13 mouse cellular contexts compared by ENCODE assay signal in genomic region chr14:55579511-55580496, GRCm38 (mm10). TPM values are rescaled to one million over a fixed set of nuclear protein-coding genes. Genes with fewer than 3 reads are reported as not detected.
A peak's percentile ranks its signal among the peaks of the same experiment; 100 is the strongest.
DNase-seq lines count a peak whose midpoint lies in the region; ATAC-seq and TF ChIP-seq lines count a peak whose summit lies in the region.
"Had no signal": no experiment of that assay in that cellular context is flagged by ENCODE, and none has a peak within 500 bp of the region (broad histone marks: within the 10 kb centered on the region; RNA-seq: fewer than 3 reads in every experiment).

No protein-coding gene starts in this region.

- no peak for DNase-seq in heart, postnatal 4 days
- no peak for DNase-seq in midbrain, embryonic 10.5 days (ENCODE audit: low spot score)
- DNase-seq in ZHBTc4 (ENCODE audit: low read depth, low spot score) = peak; percentile 44
- DNase-seq in adrenal gland, postnatal 36 days = no peak
- DNase-seq: adrenal gland, postnatal 25 days; kidney, postnatal 14 days; layer of hippocampus, postnatal 36 days; lung, postnatal 14 days had no signal

- ATAC-seq in heart, embryonic 12.5 days (ENCODE audit: insufficient number of reproducible peaks, low FRiP score) = no peak
- ATAC-seq in midbrain, embryonic 13.5 days = no peak

- no peaks in the 10 kb centered on the region for H3K27me3 ChIP-seq in heart, embryonic 12.5 days (replicated peaks)
- H3K27me3 ChIP-seq in midbrain, embryonic 13.5 days = no peaks in the 10 kb centered on the region
- peaks cover 15% of the 10 kb centered on the region for H3K27me3 ChIP-seq in midbrain, embryonic 10.5 days (ENCODE audit: low read depth, poor library complexity, severe bottlenecking)
- H3K27me3 ChIP-seq in small intestine, adult 2 months (ENCODE audit: control insufficient read depth, insufficient read depth, low read length) = no peaks in the 10 kb centered on the region

- peak overlapping the region; percentile 87 for H3K4me2 ChIP-seq in heart, embryonic 12.5 days
- 0 out of 2 replicates have a peak overlapping the region, but pooled peaks have one; percentile 88 for H3K4me2 ChIP-seq in midbrain, embryonic 13.5 days (replicated peaks)

- no peak overlapping the region for H3K9ac ChIP-seq in heart, embryonic 12.5 days
- no peak overlapping the region for H3K9ac ChIP-seq in midbrain, embryonic 13.5 days (replicated peaks)

- no peak overlapping the region for H3K27ac ChIP-seq in heart, embryonic 12.5 days (ENCODE audit: poor library complexity, severe bottlenecking)
- H3K27ac ChIP-seq in midbrain, embryonic 13.5 days = no peak overlapping the region
- H3K27ac ChIP-seq in midbrain, embryonic 10.5 days (replicated peaks) = no peak overlapping the region
- no peak overlapping the region for H3K27ac ChIP-seq in small intestine, adult 2 months (ENCODE audit: insufficient read depth, low read depth, low read length)

- H3K4me1 ChIP-seq in heart, embryonic 12.5 days (replicated peaks) = peaks cover 42% of the 10 kb centered on the region
- peaks cover 26% of the 10 kb centered on the region for H3K4me1 ChIP-seq in midbrain, embryonic 13.5 days (replicated peaks)
- H3K4me1 ChIP-seq in midbrain, embryonic 10.5 days = peaks cover 25% of the 10 kb centered on the region
- H3K4me1 ChIP-seq in small intestine, adult 2 months (ENCODE audit: control insufficient read depth, insufficient read depth, insufficient read length, low read length) = no peaks in the 10 kb centered on the region

- no peak overlapping the region for H3K4me3 ChIP-seq in heart, embryonic 12.5 days
- no peak overlapping the region for H3K4me3 ChIP-seq in midbrain, embryonic 13.5 days (replicated peaks)
- no peak overlapping the region for H3K4me3 ChIP-seq in midbrain, embryonic 10.5 days
- H3K4me3 ChIP-seq in small intestine, adult 2 months (ENCODE audit: low read depth, low read length) = no peak overlapping the region

- no peaks in the 10 kb centered on the region for H3K9me3 ChIP-seq in heart, embryonic 12.5 days (replicated peaks)
- H3K9me3 ChIP-seq in midbrain, embryonic 13.5 days = no peaks in the 10 kb centered on the region
- no peaks in the 10 kb centered on the region for H3K9me3 ChIP-seq in midbrain, embryonic 10.5 days (replicated peaks)

- WGBS in heart, embryonic 12.5 days = 86% methylated on average over 23 of the region's 23 CpGs
- WGBS in midbrain, embryonic 13.5 days = 83% methylated on average over 23 of the region's 23 CpGs
- 83% methylated on average over 23 of the region's 23 CpGs for WGBS in midbrain, embryonic 10.5 days
- WGBS in small intestine, adult 2 months = 86% methylated on average over 23 of the region's 23 CpGs

- no peak for TF ChIP-seq POLR2A in small intestine, adult 2 months (IDR thresholded peaks at IDR 0.05; ENCODE audit: low read depth, low read length)

- peaks cover 31% of the 10 kb centered on the region for H3K36me3 ChIP-seq in heart, embryonic 12.5 days
- peaks cover 21% of the 10 kb centered on the region for H3K36me3 ChIP-seq in midbrain, embryonic 13.5 days
- peaks cover 27% of the 10 kb centered on the region for H3K36me3 ChIP-seq in midbrain, embryonic 10.5 days
- H3K36me3 ChIP-seq in small intestine, adult 2 months (ENCODE audit: control insufficient read depth, insufficient read depth, low read length) = peaks cover 27% of the 10 kb centered on the region

- 0 out of 2 replicates have a peak, but pooled peaks have one; percentile 5 for TF ChIP-seq CTCF in small intestine, adult 2 months (IDR thresholded peaks at IDR 0.05; ENCODE audit: extremely low read depth, insufficient read length, insufficient replicate concordance, low read depth, low read length)

RNA-seq across cellular contexts. Expression of gene Psme1, which starts 1.9 kb away (rescaled TPM):
- polyA plus RNA-seq in heart, embryonic 12.5 days (2016; fragmentation: Nextera tagmentation; extraction: Ambion mirVana) = 211 and 212 TPM in 2 replicates
- total RNA-seq in heart, postnatal 4 days (2021) = 100 to 1,000 TPM; 232 to 244 TPM
- polyA plus RNA-seq in midbrain, embryonic 13.5 days (2015; fragmentation: Nextera tagmentation; extraction: Ambion mirVana) = 176 TPM in 2 replicates
- 88.7 and 97.9 TPM in 2 replicates for polyA plus RNA-seq in midbrain, embryonic 10.5 days (2016; fragmentation: Nextera tagmentation; extraction: Ambion mirVana)
- 71.4 and 167 TPM in 2 replicates for polyA plus RNA-seq in small intestine, adult 2 months (2012; rRNA removed)
- 100 to 1,000 TPM; 203 to 361 TPM for total RNA-seq in adrenal gland, postnatal 36 days (2021)

RNA-seq across cellular contexts. Expression of gene Fitm1, which starts 4.4 kb away (rescaled TPM):
- polyA plus RNA-seq in heart, embryonic 12.5 days (2016; fragmentation: Nextera tagmentation; extraction: Ambion mirVana) = 114 and 118 TPM in 2 replicates
- total RNA-seq in heart, postnatal 4 days (2021) = 100 to 1,000 TPM; 122 to 152 TPM
- not detected in 2 replicates for polyA plus RNA-seq in midbrain, embryonic 13.5 days (2015; fragmentation: Nextera tagmentation; extraction: Ambion mirVana)
- 0.14 and 0.25 TPM in 2 replicates for polyA plus RNA-seq in midbrain, embryonic 10.5 days (2016; fragmentation: Nextera tagmentation; extraction: Ambion mirVana)
- 0.46 TPM in 1 of 2 replicates, not detected in the other for polyA plus RNA-seq in small intestine, adult 2 months (2012; rRNA removed)
- 1 to 10 TPM in 1 of 2 experiments, under 1 TPM in 1; 0.63 to 1.5 TPM for total RNA-seq in adrenal gland, postnatal 36 days (2021)
- total RNA-seq: layer of hippocampus, postnatal 36 days had no signal
- polyA plus RNA-seq: CD4-positive, CD25-positive, alpha-beta regulatory T cell, adult 4 months; erythroblast, embryonic 14.5 days had no signal

RNA-seq across cellular contexts. Expression of gene Emc9, which starts 5.3 kb away (rescaled TPM):
- 16.3 and 21.5 TPM in 2 replicates for polyA plus RNA-seq in heart, embryonic 12.5 days (2016; fragmentation: Nextera tagmentation; extraction: Ambion mirVana)
- total RNA-seq in heart, postnatal 4 days (2021) = 10 to 100 TPM; 37.3 to 40.1 TPM
- 9.7 and 12.1 TPM in 2 replicates for polyA plus RNA-seq in midbrain, embryonic 13.5 days (2015; fragmentation: Nextera tagmentation; extraction: Ambion mirVana)
- polyA plus RNA-seq in midbrain, embryonic 10.5 days (2016; fragmentation: Nextera tagmentation; extraction: Ambion mirVana) = 7.9 and 8.0 TPM in 2 replicates
- 12.2 and 23.0 TPM in 2 replicates for polyA plus RNA-seq in small intestine, adult 2 months (2012; rRNA removed)
- 10 to 100 TPM; 28.0 to 45.9 TPM for total RNA-seq in adrenal gland, postnatal 36 days (2021)

RNA-seq across cellular contexts. Expression of gene Psme2, which starts 11.1 kb away (rescaled TPM):
- polyA plus RNA-seq in heart, embryonic 12.5 days (2016; fragmentation: Nextera tagmentation; extraction: Ambion mirVana) = 200 and 213 TPM in 2 replicates
- total RNA-seq in heart, postnatal 4 days (2021) = 100 to 1,000 TPM; 127 to 153 TPM
- 198 and 217 TPM in 2 replicates for polyA plus RNA-seq in midbrain, embryonic 13.5 days (2015; fragmentation: Nextera tagmentation; extraction: Ambion mirVana)
- 171 and 184 TPM in 2 replicates for polyA plus RNA-seq in midbrain, embryonic 10.5 days (2016; fragmentation: Nextera tagmentation; extraction: Ambion mirVana)
- 85.3 and 142 TPM in 2 replicates for polyA plus RNA-seq in small intestine, adult 2 months (2012; rRNA removed)
- total RNA-seq in adrenal gland, postnatal 36 days (2021) = 100 to 1,000 TPM; 311 to 396 TPM

RNA-seq across cellular contexts. Expression of gene Rnf31, which starts 11.7 kb away (rescaled TPM):
- polyA plus RNA-seq in heart, embryonic 12.5 days (2016; fragmentation: Nextera tagmentation; extraction: Ambion mirVana) = 16.4 and 16.8 TPM in 2 replicates
- total RNA-seq in heart, postnatal 4 days (2021) = 10 to 100 TPM; 25.9 to 27.9 TPM
- polyA plus RNA-seq in midbrain, embryonic 13.5 days (2015; fragmentation: Nextera tagmentation; extraction: Ambion mirVana) = 22.0 and 24.1 TPM in 2 replicates
- 15.4 and 21.0 TPM in 2 replicates for polyA plus RNA-seq in midbrain, embryonic 10.5 days (2016; fragmentation: Nextera tagmentation; extraction: Ambion mirVana)
- 28.8 and 65.8 TPM in 2 replicates for polyA plus RNA-seq in small intestine, adult 2 months (2012; rRNA removed)
- 10 to 100 TPM; 33.7 to 33.9 TPM for total RNA-seq in adrenal gland, postnatal 36 days (2021)

Comparison
In these comparisons a context has a peak if more than half of its experiments do, and no peak if none do; other contexts are left out.
1. RNA of gene Fitm1, which starts 4.4 kb away (polyA plus RNA-seq): 114 to 118 TPM in heart, embryonic 12.5 days; 0.46 TPM in small intestine, adult 2 months, 0.14 to 0.25 TPM in midbrain, embryonic 10.5 days and not detected in midbrain, embryonic 13.5 days; every median in the first group is over 10 times any median in the second.